Mouse (Mus musculus): ENCODE data around the gene Lpcat1.

DNA sequence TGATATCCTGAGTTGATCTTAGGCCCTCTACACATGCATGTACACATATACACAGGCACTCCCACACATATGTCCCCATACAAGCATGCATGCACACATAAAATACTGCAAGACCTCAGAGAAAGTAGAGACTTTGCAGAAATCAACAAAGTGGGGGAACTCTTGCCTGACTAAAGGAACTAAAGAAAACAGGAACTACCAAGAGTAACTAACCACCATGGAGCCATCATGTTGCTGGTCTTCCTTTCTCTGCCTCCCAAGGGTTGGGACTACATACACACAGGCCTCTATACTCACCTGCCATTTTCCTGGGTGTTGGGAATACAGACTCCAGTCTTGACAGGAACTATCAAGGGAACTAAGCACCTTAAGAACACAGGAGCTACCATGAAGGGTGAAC lies 5.4 kb upstream of the Lpcat1 start:
- no peak for TF ChIP-seq POLR2A (IDR thresholded peaks at IDR 0.05; ENCODE audit: control insufficient read depth, extremely low read depth, insufficient read depth, low read length, poor library complexity)
- no peak for TF ChIP-seq CTCF (IDR thresholded peaks at IDR 0.05; ENCODE audit: borderline replicate concordance, control insufficient read depth, extremely low read depth, insufficient read depth, low read length, poor library complexity)
